29 mouse cellular contexts compared by ENCODE assay signal in genomic region chr7:19154796-19155195, GRCm38 (mm10). TPM values are rescaled to one million over a fixed set of nuclear protein-coding genes. Genes with fewer than 3 reads are reported as not detected.
"Had no signal": no experiment of that assay in that cellular context is flagged by ENCODE, and none has a peak within 500 bp of the region (broad histone marks: within the 10 kb centered on the region; RNA-seq: fewer than 3 reads in every experiment).

No protein-coding gene starts in this region.

- H3K9ac ChIP-seq: heart, embryonic 13.5 days; heart, embryonic 15.5 days; hindbrain, embryonic 14.5 days; kidney, embryonic 15.5 days; limb, embryonic 15.5 days; liver, embryonic 12.5 days; liver, embryonic 14.5 days had no signal

- ATAC-seq: hindbrain, embryonic 16.5 days; intestine, embryonic 16.5 days; liver, embryonic 12.5 days had no signal

- H3K4me3 ChIP-seq: heart, embryonic 10.5 days; heart, embryonic 13.5 days; heart, embryonic 15.5 days; kidney, embryonic 15.5 days; limb, embryonic 13.5 days; limb, embryonic 15.5 days; liver, embryonic 12.5 days had no signal

- H3K9me3 ChIP-seq: heart, embryonic 10.5 days; heart, embryonic 13.5 days; heart, embryonic 15.5 days; kidney, embryonic 15.5 days; limb, embryonic 13.5 days; limb, embryonic 15.5 days; liver, embryonic 12.5 days had no signal

- DNase-seq: gastrocnemius, postnatal 14 days; gastrocnemius, postnatal 36 days; heart, adult 18-20 months; heart, postnatal 14 days; heart, postnatal 36 days; kidney, adult 11 months; kidney, adult 2 months; kidney, adult 9 months; kidney, postnatal 14 days; kidney, postnatal 36 days; layer of hippocampus, adult 9-11 months; layer of hippocampus, postnatal 36 days; left cerebral cortex, postnatal 4 days had no signal

- H3K27ac ChIP-seq: heart, embryonic 10.5 days; heart, embryonic 13.5 days; heart, embryonic 15.5 days; hindbrain, embryonic 14.5 days; kidney, embryonic 15.5 days; kidney, postnatal 0 days; limb, embryonic 13.5 days; limb, embryonic 15.5 days; liver, embryonic 12.5 days; liver, embryonic 14.5 days had no signal

- H3K4me2 ChIP-seq: heart, embryonic 13.5 days; heart, embryonic 15.5 days; hindbrain, embryonic 14.5 days; kidney, embryonic 15.5 days; limb, embryonic 13.5 days; limb, embryonic 15.5 days; liver, embryonic 12.5 days had no signal

RNA-seq across cellular contexts. Expression of gene Gipr, which starts 11.1 kb away (rescaled TPM):
- total RNA-seq: gastrocnemius, adult 18-20 months; gastrocnemius, postnatal 36 days; hematopoietic stem cell, adult 5-6 weeks; liver, adult 2 months had no signal
- polyA plus RNA-seq: limb, embryonic 11.5 days; liver, adult 2 months had no signal
